Mouse (Mus musculus) C2C12 (cell line): ENCODE results near the gene Tsnax. TPM values are rescaled to one million over a fixed set of nuclear protein-coding genes. Genes with fewer than 3 reads are reported as not detected.

ENCODE experiments used
- H3K27me3 ChIP-seq: one replicate; pipeline ENCODE4 v1.6.1; 2011; ENCODE audit not compliant: control insufficient read depth, insufficient read depth, insufficient read length
- H3K36me3 ChIP-seq: one replicate; pipeline ENCODE4 v1.6.1; 2011; ENCODE audit not compliant: control insufficient read depth, insufficient read depth
- H3K4me3 ChIP-seq: one replicate; pipeline ENCODE4 v1.5.1; 2011; ENCODE audit warnings: mild to moderate bottlenecking, control low read depth; ENCODE audit not compliant: poor library complexity, insufficient read depth, severe bottlenecking
- H3K79me2 ChIP-seq: one replicate; pipeline ENCODE4 v1.6.1; 2011; ENCODE audit not compliant: control insufficient read depth, insufficient read depth
- H3K79me3 ChIP-seq: one replicate; pipeline ENCODE4 v1.6.1; 2011; ENCODE audit warnings: low read depth, control low read depth
- H3ac ChIP-seq: one replicate; pipeline ENCODE3; 2011; ENCODE audit warnings: low read depth; ENCODE audit not compliant: control insufficient read depth, insufficient read length
- CEBPB ChIP-seq: IDR thresholded peaks from one replicate; pipeline ENCODE4 v1.6.1; 2011; ENCODE audit warnings: low read depth, mild to moderate bottlenecking, control low read depth, moderate library complexity
- CTCF ChIP-seq: IDR thresholded peaks from one replicate; pipeline ENCODE4 v1.5.1; 2011; ENCODE audit not compliant: control insufficient read depth, insufficient read depth, insufficient read length
- FOSL1 ChIP-seq: IDR thresholded peaks from one replicate; pipeline ENCODE4 v1.8.0; 2011; ENCODE audit warnings: mild to moderate bottlenecking, low read length; ENCODE audit not compliant: poor library complexity, insufficient read depth, severe bottlenecking
- MAX ChIP-seq: IDR thresholded peaks from one replicate; pipeline ENCODE4 v1.6.1; 2011; ENCODE audit warnings: mild to moderate bottlenecking, control low read depth
- MYOD1 ChIP-seq: IDR thresholded peaks from one replicate; pipeline ENCODE4 v1.6.1; 2011; ENCODE audit warnings: low read depth; ENCODE audit not compliant: control insufficient read depth, insufficient read length
- MYOG ChIP-seq: IDR thresholded peaks from one replicate; pipeline ENCODE4 v1.6.1; 2011; ENCODE audit not compliant: control insufficient read depth, insufficient read length; ENCODE audit errors: extremely low read depth
- USF1 ChIP-seq: IDR thresholded peaks from one replicate; pipeline ENCODE4 v1.6.1; 2011; ENCODE audit warnings: low read depth, mild to moderate bottlenecking, control low read depth, moderate library complexity
- polyA plus RNA-seq: library from polyadenylated mRNA; unstranded; fragments of >200 nt; fragmentation: generic; extraction: Trizol; gene quantifications from one replicate; pipeline ENCODE4 v1.2.1, GENCODE M21; 2012; ENCODE audit warnings: missing spikeins

The Tsnax gene
- polyA plus RNA-seq, 1 experiment: 50.9 TPM

DNA sequence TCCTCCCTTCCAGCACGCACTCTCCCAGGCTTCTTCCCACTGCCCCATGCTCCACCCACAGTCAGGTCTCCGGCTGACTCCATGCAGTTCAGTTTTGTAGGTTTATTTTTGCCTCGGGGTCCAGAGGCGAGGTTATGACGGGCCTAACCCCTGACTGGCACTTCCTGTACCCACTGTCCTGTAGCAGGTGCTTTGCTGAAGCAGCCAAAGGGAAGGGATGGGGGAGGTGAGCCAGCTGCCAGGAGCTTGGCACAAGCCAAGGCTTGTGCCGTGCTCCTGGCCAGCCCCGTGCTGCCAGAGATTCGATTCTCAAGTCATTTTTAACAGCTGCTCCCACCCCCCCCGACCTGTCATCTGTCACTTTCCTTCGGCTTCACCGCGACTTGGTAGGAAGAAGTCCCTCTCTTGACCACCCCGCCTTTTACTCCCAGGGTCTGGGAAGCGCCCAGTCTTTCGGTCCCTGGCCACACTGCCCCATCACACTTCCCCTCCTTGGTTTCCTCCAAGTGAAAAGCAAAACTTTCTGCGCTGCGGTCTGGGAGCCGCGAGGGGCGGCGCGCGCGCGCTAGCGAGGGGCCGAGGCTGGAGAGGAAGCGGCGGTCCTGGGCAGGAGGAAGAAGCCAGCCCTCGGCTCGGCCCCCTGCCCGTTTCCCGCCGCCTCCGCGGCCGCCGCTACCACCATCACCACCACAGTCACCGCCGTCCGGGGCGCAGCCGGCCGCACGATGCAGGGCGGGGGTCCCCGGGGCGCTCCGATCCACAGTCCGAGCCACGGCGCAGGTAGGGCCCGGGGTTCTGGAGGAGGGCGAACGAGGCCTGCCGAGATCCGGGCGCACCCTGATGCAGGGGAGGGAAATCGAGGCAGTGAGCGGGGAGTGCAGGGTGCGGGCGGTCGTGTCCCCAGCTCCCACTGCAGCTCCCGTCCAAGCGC is 41.0 kb downstream of the Tsnax start, which contains the start of gene Disc1:
TSS of gene Disc1 (plus strand) at position 691 of the 931 bp plus-strand sequence.
- Histone ChIP-seq H3ac (no peak within 1 kb of the TSS), H3K36me3 (no peaks in the 10 kb centered on the region), H3K4me3 (no peak within 1 kb of the TSS), H3K79me3 (no peaks in the 10 kb centered on the region), H3K79me2 (no peaks in the 10 kb centered on the region), H3K27me3 (peaks cover 34% of the 10 kb centered on the region)
- TF ChIP-seq CTCF (no peak), MYOD1 (no peak)

DNA sequence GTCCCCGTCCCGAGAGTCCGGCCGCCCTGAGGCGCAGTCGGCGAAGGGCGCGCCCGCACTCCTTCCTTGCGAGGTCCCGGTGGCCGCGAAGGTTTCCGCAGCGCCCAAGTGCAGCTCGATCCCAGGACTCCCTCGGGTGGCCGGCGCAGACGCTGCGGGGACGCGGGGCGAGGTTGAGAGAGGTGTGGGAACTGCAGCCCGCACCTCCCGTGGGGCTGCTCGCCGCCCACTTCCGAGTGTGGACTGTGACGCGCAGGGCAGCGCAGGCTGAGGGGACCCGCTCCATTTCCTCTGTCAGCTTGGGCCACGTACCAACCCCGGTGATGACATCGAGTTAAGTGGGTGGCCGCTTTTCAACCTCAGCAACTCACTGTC is 41.6 kb downstream of the Tsnax start:
- H3K27me3 ChIP-seq: peaks cover 41% of the 10 kb centered on the region
- H3K79me3 ChIP-seq: no peaks in the 10 kb centered on the region
- no peak overlapping the region for H3ac ChIP-seq
- H3K79me2 ChIP-seq: no peaks in the 10 kb centered on the region
- no peak for TF ChIP-seq CEBPB
- TF ChIP-seq CTCF: no peak
- TF ChIP-seq MYOG: no peak
- TF ChIP-seq MYOD1: no peak
- no peak for TF ChIP-seq USF1
- TF ChIP-seq MAX: no peak
- TF ChIP-seq FOSL1: no peak
- no peak overlapping the region for H3K4me3 ChIP-seq
- H3K36me3 ChIP-seq: no peaks in the 10 kb centered on the region

DNA sequence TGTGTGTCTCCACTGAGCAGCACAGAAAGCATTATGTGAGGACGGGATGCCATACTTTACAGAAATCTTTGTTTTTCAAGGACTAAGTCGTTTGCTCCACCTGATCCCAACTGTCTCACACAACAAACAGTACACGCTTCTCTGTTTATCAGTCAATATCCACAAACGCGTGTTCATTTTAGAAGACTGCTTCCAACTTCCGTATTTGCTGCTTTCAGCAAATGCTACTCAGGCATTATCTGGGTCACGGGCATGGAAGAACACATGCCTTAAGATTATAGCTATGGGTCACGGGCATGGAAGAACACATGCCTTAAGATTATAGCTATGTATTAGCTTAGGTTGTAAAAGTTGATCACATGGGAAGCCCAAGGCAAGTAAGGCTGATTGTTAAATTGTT is 48.1 kb downstream of the Tsnax start:
- no peak overlapping the region for H3ac ChIP-seq
- no peaks in the 10 kb centered on the region for H3K79me3 ChIP-seq
- no peaks in the 10 kb centered on the region for H3K79me2 ChIP-seq
- H3K27me3 ChIP-seq: peaks cover 28% of the 10 kb centered on the region
- no peak overlapping the region for H3K4me3 ChIP-seq
- TF ChIP-seq USF1: no peak
- no peak for TF ChIP-seq MYOG
- no peak for TF ChIP-seq MAX
- no peak for TF ChIP-seq MYOD1
- TF ChIP-seq CEBPB: no peak
- TF ChIP-seq FOSL1: no peak
- TF ChIP-seq CTCF: no peak
- H3K36me3 ChIP-seq: no peaks in the 10 kb centered on the region

DNA sequence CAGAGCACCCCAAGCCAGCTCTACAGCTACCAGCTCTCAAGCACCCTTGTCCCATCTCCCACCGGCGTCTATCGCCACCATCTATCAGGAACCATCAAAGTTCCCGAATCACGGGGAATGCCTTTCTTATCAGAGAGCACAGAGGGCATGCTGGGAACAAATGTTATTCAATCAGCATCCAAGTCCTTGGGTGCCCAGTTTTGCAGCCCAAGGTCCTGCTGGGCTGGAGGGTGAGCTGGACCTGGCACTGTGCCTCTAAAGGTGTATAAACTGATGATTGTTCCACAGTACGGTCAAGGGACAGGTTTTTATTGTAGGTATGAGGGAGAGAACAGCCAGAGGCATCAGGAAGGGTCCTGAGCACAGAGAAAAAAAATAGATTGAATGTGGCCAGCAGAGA is 52.8 kb downstream of the Tsnax start:
- no peak overlapping the region for H3ac ChIP-seq
- no peak overlapping the region for H3K4me3 ChIP-seq
- H3K79me2 ChIP-seq: no peaks in the 10 kb centered on the region
- H3K36me3 ChIP-seq: no peaks in the 10 kb centered on the region
- H3K27me3 ChIP-seq: peaks cover 14% of the 10 kb centered on the region
- TF ChIP-seq CTCF: no peak
- no peak for TF ChIP-seq MYOG
- no peak for TF ChIP-seq FOSL1
- no peak for TF ChIP-seq MAX
- TF ChIP-seq USF1: no peak
- no peak for TF ChIP-seq MYOD1
- no peak for TF ChIP-seq CEBPB
- H3K79me3 ChIP-seq: no peaks in the 10 kb centered on the region

DNA sequence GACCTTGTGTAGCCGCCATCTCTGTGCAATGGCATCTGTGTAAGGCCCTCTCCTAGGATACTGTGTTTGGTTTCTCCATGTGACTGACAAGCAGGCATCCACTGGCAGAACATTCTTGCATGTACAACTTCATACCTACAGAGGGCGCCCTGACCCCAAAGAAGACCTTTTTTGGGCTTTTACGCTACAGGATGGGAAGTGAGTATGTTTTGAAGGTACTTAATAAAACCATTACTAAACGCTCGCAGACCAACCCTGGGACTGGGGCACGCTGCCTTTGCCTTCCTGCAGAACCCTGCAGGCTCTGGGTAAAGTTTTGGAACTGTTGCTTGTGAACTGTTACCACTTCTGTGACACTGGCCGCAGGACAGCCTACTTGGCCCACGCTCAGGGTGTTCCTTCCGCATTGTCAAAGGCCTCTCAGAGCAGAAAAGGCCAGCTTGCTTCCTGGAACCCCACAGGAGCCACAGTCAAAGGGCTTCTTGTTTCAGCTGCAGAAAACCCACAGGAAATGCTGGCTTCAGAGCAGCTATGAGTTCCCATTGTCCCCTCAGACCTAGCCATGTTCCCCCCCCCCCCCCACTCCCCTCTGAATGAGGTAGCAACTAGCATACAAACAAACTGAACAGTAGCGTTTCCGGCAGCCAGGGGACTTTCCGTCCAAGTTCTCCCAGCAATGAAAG is 54.3 kb downstream of the Tsnax start:
- TF ChIP-seq MAX (no peak), FOSL1 (no peak), CTCF (no peak), MYOG (no peak), USF1 (no peak), MYOD1 (no peak), CEBPB (no peak)

More for the DNA sequence above, 54.3 kb downstream of the Tsnax start:
- no peaks in the 10 kb centered on the region for H3K79me2 ChIP-seq
- peaks cover 5% of the 10 kb centered on the region for H3K27me3 ChIP-seq
- H3ac ChIP-seq: no peak overlapping the region
- no peak overlapping the region for H3K4me3 ChIP-seq
- no peaks in the 10 kb centered on the region for H3K79me3 ChIP-seq
- no peaks in the 10 kb centered on the region for H3K36me3 ChIP-seq
